Mouse (Mus musculus) CD4-positive naive resting alpha-beta T cell, adult 57 days (primary cell): ENCODE data around the gene Dusp13. TPM values are rescaled to one million over a fixed set of nuclear protein-coding genes. Genes with fewer than 3 reads are reported as not detected.

Source experiments
- total RNA-seq: library from RNA; stranded (reverse); gene quantifications from one replicate; pipeline ENCODE4 v1.2.4, GENCODE M21; 2023

Gene Dusp13
- total RNA-seq = not detected

DNA sequence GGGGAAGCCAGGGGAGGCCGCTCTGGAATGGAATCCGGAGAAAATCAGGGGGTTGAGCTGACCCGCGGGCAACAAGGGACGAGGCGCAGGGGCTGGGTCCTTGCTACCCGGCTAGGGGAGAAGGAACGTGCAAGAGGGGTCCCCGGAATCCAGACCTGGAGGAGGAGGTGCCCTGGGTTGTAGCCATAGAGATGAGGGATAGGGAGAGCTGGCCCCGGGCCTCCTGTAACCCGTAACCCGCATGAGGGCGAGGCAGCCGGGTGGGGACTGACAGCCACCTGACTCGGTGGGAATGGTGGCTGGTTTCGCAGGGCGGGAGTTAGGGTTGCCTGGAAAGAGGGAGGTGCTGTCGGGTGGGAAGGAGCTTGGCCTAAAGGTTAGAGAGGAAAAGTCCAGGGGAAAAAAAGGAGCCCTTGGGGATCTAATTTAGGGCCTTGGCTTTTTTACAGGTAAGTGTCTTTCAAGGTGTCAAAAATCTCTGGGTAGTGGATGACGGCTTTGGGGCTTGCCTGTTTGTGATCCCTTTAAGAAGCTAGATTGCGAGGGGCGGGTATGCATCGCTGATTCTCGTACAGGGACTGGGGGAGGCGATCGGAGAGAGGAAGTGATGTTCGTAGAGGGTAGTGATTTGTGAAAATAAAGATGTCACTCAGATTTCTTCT, at the start of gene Dusp13:
TSS of gene Dusp13 (minus strand) at position 301 of the 662 bp plus-strand sequence.

DNA sequence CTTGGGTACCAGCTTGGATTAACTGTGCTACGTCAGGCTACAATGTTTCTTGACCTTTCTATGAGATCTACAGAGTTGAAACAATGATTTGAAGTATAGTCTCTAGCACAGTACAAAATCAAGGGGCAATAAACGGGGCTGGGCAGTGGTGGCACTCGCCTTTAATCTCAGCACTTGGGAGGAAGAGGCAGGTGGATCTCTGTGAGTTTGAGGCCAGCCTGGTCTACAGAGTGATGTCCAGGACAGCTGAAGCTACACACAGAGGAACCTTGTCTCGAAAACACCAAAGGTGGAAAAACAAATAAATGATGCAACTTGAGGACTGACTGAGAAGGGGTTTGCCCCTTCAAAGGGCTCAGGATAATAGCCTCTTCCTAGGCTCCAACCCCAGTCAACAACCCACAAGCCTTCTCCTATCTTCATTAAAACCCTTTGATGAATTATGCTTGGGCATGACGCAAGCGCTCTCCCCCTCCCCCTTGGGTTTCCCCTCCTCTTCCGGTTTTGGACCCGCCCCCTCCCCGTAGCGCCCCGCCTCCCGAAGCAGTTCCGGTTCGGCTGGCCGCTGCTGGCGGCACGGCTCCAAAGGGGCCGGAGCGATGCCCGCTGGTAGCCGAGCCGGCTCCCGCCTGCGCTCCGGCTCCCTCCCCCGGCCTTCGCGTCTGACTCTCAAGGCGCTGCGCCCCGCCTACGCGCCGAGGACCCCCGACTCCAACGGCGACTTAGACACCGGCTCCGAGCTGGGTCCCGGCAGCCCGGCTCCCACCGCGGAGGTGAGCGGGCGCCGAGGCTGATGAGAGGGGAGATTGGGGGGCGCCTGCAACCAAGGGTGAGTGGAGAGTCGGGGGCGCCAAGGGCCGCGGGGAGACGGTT, 737 bp downstream of the Dusp13 start, which contains the start of gene Samd8:
TSS of gene Samd8 (plus strand) at position 524 of the 873 bp plus-strand sequence.

DNA sequence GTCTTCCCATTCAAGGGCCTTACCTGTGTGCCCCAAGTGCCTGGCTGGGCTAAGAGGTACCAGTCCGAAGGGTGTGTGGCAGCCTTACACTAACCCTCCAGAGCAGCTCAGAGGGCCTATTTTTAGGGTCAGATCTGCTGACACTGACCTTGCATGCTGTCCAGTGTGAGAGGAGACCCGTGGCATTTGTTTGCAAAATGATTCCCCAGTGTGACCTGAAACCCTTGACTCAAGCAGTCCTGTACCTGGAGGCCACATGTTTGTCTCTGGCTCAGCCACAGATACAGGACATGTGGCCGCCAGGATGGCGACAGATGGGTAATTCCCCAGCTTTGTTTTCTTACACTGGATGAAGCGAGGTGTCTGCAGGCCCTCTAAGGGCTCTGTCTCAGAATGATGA, 36.5 kb downstream of the Dusp13 start, which contains the start of gene Dupd1:
TSS of gene Dupd1 (minus strand) at position 91 of the 400 bp plus-strand sequence.

Other genes with a start within 250 kb of the Dusp13 start
- not detected for gene Dupd1, start 36.6 kb downstream of the Dusp13 start, total RNA-seq
- gene Samd8, start 650 bp downstream of the Dusp13 start, total RNA-seq = 41.2 TPM
- gene Vdac2, start 74.1 kb upstream of the Dusp13 start, total RNA-seq = 128 TPM
- gene Comtd1, start 97.8 kb upstream of the Dusp13 start, total RNA-seq = 11.0 TPM
- 0.56 TPM for gene Zfp503, start 238.4 kb upstream of the Dusp13 start, total RNA-seq